Mouse (Mus musculus) small intestine, adult 10 weeks (tissue): ENCODE measurements around the gene Mlst8. TPM values are rescaled to one million over a fixed set of nuclear protein-coding genes. Genes with fewer than 3 reads are reported as not detected.

Source experiments
- polyA plus RNA-seq: library from polyadenylated mRNA; stranded (reverse); fragments of 350-450 nt; fragmentation: Illumina TruSeq; extraction: RNeasy Lipid Tissue Mini Kit (QIAGEN cat#74804); gene quantifications from one replicate; pipeline ENCODE4 v1.2.3, GENCODE M21; 2014; ENCODE audit warnings: low replicate concordance

Gene Mlst8
- polyA plus RNA-seq: 3.2 TPM

DNA sequence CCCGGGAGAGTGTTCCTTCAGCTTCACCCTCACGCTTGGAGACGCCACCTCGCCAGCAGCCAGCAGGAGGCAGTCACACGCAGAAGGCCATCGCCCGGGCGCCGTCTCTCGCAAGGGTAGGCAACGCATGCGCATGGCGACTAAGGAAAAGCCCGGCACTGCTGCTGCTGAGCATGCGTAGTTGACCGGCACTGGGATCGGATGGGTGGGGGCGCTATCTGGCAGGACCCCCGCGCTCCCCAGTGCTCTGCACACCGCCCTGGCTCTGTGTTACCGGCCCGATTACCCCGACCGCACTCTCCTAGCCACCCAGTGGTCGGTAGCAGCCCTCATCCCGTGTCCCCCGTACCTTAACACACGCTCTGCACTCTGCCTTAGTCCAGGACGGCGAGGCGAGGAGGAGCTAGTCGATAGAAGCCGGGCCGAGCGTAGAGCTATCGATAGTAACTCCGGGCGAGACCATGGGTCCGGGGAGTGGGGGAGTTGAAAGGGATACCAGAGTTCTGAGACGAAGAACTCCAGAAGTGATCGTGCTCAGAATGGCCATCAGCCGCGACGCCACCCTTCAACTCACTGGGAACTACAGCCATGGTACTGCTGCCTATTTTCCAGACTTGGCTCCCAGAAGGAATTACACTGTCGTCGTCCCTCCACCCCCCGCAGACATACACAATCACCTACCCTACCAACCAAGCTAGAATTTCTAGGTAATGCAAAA is at the start of gene Mlst8:
Mlst8 (minus strand) TSS at position 416 of the 718 bp plus-strand sequence.

GRCm38 (mm10) chr17:24527723-24528559 is 49.1 kb upstream of the Mlst8 start, which contains the start of gene Traf7:
Gene Traf7, minus strand, starts transcription at chr17:24527938.

DNA sequence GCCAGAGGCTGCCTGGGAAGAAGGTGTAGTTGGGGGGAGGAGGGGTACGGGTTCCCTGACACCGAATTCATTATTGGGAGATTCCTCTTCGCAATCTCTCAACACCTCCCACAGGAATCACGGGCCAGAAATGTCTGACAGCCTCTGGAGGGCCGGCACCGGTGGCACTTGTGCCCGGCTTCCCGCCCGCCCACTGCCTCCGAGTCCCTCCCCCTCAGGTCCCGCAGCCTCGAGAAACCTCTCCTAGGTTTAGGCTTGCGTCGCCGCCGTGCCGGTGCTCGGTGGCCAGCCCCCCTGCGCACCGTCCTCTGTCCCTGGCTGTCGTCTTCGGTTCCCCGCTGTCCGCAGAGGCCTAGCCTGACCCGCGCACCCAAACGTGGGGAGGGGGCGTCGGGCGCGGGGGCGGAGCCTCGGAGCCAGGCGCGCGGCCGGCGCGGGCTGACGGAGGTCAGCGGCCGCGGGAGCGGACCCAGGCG is 9.3 kb upstream of the Mlst8 start, which contains the start of gene Caskin1:
Caskin1 (plus strand) TSS at position 416 of the 476 bp plus-strand sequence.

GRCm38 (mm10) chr17:24473612-24474275 is 5.1 kb downstream of the Mlst8 start, which contains the start of gene Bricd5:
Gene Bricd5, plus strand, starts transcription at chr17:24473884.

DNA sequence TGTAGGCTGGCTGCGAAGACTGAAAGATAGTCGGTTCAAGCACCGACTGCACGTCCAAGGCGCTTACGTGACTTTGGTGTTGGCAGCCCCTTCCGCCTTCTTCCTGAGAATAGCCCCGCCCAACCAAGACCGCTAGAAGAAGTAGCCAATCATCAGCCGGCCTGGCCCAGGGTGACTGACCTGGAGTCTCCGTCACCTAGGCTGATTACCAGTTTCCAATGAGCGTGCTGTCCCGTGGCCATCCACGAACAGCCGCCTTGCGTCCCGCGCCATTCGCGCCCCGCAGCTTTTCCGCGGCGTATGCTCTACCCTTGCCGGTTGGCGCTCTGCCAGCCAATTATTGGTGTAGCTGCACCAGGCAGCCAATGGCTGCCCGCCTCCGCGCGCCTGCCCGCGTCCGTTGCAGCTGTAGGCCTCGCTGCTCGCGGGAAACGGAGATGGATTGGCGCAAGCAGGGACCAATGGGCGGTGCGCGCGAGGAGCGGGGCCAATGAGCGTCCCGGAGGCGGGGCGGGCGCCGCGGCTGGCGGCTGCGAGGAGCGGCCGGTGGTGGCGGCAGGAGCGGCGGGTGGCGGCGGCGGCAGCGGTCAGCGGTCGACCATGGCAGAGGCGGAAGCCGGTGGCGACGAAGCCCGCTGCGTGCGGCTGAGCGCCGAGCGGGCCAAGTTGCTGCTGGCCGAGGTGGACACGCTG is 8.8 kb downstream of the Mlst8 start, which contains the start of the genes E4f1 and Pgp:
E4f1 (minus strand) TSS at position 404 of the 693 bp plus-strand sequence.
Pgp (plus strand) TSS at position 483 of the 693 bp plus-strand sequence.

DNA sequence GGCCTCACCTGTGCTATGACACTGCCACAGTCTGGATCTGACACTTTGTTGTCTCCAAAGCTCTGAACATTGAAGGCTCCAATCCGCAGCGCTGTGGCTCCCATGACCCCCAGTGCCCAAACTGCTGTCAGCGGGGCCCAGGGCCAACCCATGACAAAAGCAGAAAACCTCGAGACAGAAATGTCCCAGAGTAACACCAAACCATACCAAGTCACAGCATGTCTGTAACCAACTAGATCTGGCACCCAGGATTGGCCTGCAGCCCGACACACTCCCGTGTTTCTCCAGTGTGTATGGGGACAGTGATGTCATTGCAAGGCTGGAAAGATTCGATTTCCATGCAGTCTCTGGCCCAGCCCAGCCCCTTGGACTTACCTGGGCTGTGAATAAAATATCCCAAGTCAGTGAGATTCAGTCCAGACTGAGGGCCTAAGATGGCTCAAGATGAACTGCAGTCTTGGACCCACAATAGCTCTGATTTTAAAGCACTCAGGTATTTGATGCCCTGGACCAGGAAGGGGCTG is 36.2 kb downstream of the Mlst8 start, which contains the start of gene Dnase1l2:
Dnase1l2 (minus strand) TSS at position 474 of the 524 bp plus-strand sequence.

GRCm38 (mm10) chr17:24426471-24427169 is 52.3 kb downstream of the Mlst8 start, which contains the start of gene Eci1:
Gene Eci1, plus strand, starts transcription at chr17:24426641.

Other genes with a start within 250 kb of the Mlst8 start
- 1.9 TPM for gene Ccnf, start 227.6 kb downstream of the Mlst8 start, polyA plus RNA-seq
- not detected for gene Abca17, start 128.0 kb downstream of the Mlst8 start, polyA plus RNA-seq
- 1.4 TPM for gene Abca3, start 127.1 kb downstream of the Mlst8 start, polyA plus RNA-seq
- 70.5 TPM for gene Rnps1, start 64.5 kb downstream of the Mlst8 start, polyA plus RNA-seq
- gene Eci1, start 52.4 kb downstream of the Mlst8 start, polyA plus RNA-seq: 15.5 TPM
- gene Dnase1l2, start 36.0 kb downstream of the Mlst8 start, polyA plus RNA-seq: not detected
- gene E4f1, start 8.8 kb downstream of the Mlst8 start, polyA plus RNA-seq: 0.67 TPM
- gene Pgp, start 8.7 kb downstream of the Mlst8 start, polyA plus RNA-seq: 39.1 TPM
- gene Bricd5, start 5.2 kb downstream of the Mlst8 start, polyA plus RNA-seq: not detected
- gene Caskin1, start 9.5 kb upstream of the Mlst8 start, polyA plus RNA-seq: not detected
- 3.7 TPM for gene Traf7, start 48.9 kb upstream of the Mlst8 start, polyA plus RNA-seq
- gene Rab26, start 55.1 kb upstream of the Mlst8 start, polyA plus RNA-seq: not detected
- gene Pkd1, start 70.8 kb upstream of the Mlst8 start, polyA plus RNA-seq: 0.93 TPM
- 3.3 TPM for gene Tsc2, start 153.6 kb upstream of the Mlst8 start, polyA plus RNA-seq
- not detected for gene Nthl1, start 153.6 kb upstream of the Mlst8 start, polyA plus RNA-seq
- gene Slc9a3r2, start 171.2 kb upstream of the Mlst8 start, polyA plus RNA-seq: 3.3 TPM
- gene Npw, start 179.4 kb upstream of the Mlst8 start, polyA plus RNA-seq: not detected
- 1.8 TPM for gene Zfp598, start 190.6 kb upstream of the Mlst8 start, polyA plus RNA-seq
- gene Syngr3, start 210.9 kb upstream of the Mlst8 start, polyA plus RNA-seq: 0.37 TPM
- 6.1 TPM for gene Gfer, start 217.1 kb upstream of the Mlst8 start, polyA plus RNA-seq
- 3.7 TPM for gene Noxo1, start 217.2 kb upstream of the Mlst8 start, polyA plus RNA-seq
- gene Tbl3, start 228.6 kb upstream of the Mlst8 start, polyA plus RNA-seq: not detected
- gene Rnf151, start 239.0 kb upstream of the Mlst8 start, polyA plus RNA-seq: not detected
- 275 TPM for gene Rps2, start 239.0 kb upstream of the Mlst8 start, polyA plus RNA-seq
- 66.2 TPM for gene Ndufb10, start 245.4 kb upstream of the Mlst8 start, polyA plus RNA-seq
- gene Rpl3l, start 248.7 kb upstream of the Mlst8 start, polyA plus RNA-seq: not detected